Mouse (Mus musculus) gastrocnemius, adult 18-20 months (tissue): ENCODE data around the gene Tbc1d22b. TPM values are rescaled to one million over a fixed set of nuclear protein-coding genes. Genes with fewer than 3 reads are reported as not detected.

Experiments
- DNase-seq: peaks from one replicate; pipeline ENCODE4 v3.0.0; 2021; ENCODE audit warnings: low spot score
- total RNA-seq, 2 experiments: library from RNA; stranded (reverse); gene quantifications; 2 replicates each; pipeline ENCODE4 v1.2.3; 2021

The Tbc1d22b gene
- total RNA-seq, 2 experiments from 2014 or later, result 9.2 to 10.7 TPM

GRCm38 (mm10) chr17:29540426-29540825, 9.2 kb upstream of the Tbc1d22b start:
- DNase-seq, result no peak

- DNase-seq, result peak; percentile 88
Measured at GRCm38 (mm10) chr17:29541419-29541818, 8.2 kb upstream of the Tbc1d22b start.

GRCm38 (mm10) chr17:29542831-29543690, 6.5 kb upstream of the Tbc1d22b start:
- DNase-seq, result no peak

- no peak for DNase-seq
Measured at GRCm38 (mm10) chr17:29544064-29544463, 5.5 kb upstream of the Tbc1d22b start.

- DNase-seq, result no peak
Measured at GRCm38 (mm10) chr17:29545241-29545640, 4.3 kb upstream of the Tbc1d22b start.

GRCm38 (mm10) chr17:29548494-29548893, 1.1 kb upstream of the Tbc1d22b start:
- DNase-seq, result no peak

GRCm38 (mm10) chr17:29548994-29549393, 591 bp upstream of the Tbc1d22b start:
- DNase-seq, result no peak

- no peak for DNase-seq
Measured at GRCm38 (mm10) chr17:29551019-29551418, 1.4 kb downstream of the Tbc1d22b start.

GRCm38 (mm10) chr17:29552162-29552732, 2.7 kb downstream of the Tbc1d22b start, which contains the start of gene Tmem217:
Gene Tmem217, minus strand, starts transcription at chr17:29552385.
- no peak for DNase-seq

- no peak for DNase-seq
Measured at GRCm38 (mm10) chr17:29554176-29554575, 4.6 kb downstream of the Tbc1d22b start.

GRCm38 (mm10) chr17:29556456-29556855, 6.9 kb downstream of the Tbc1d22b start:
- no peak for DNase-seq

- DNase-seq, result no peak
Measured at GRCm38 (mm10) chr17:29556893-29557292, 7.3 kb downstream of the Tbc1d22b start.

GRCm38 (mm10) chr17:29558476-29558875, 8.9 kb downstream of the Tbc1d22b start:
- no peak for DNase-seq

GRCm38 (mm10) chr17:29565521-29565920, 15.9 kb downstream of the Tbc1d22b start:
- no peak for DNase-seq

GRCm38 (mm10) chr17:29568435-29568834, 18.9 kb downstream of the Tbc1d22b start:
- no peak for DNase-seq

GRCm38 (mm10) chr17:29569831-29570230, 20.2 kb downstream of the Tbc1d22b start:
- DNase-seq, result no peak

GRCm38 (mm10) chr17:29579579-29580126, 30.1 kb downstream of the Tbc1d22b start:
- no peak for DNase-seq

- DNase-seq, result no peak
Measured at GRCm38 (mm10) chr17:29583569-29583968, 34.0 kb downstream of the Tbc1d22b start.

- DNase-seq, result no peak
Measured at GRCm38 (mm10) chr17:29584306-29584705, 34.7 kb downstream of the Tbc1d22b start.

GRCm38 (mm10) chr17:29584737-29585136, 35.2 kb downstream of the Tbc1d22b start:
- DNase-seq, result no peak

GRCm38 (mm10) chr17:29585446-29585845, 35.9 kb downstream of the Tbc1d22b start:
- DNase-seq, result no peak

GRCm38 (mm10) chr17:29586921-29587320, 37.3 kb downstream of the Tbc1d22b start:
- DNase-seq, result no peak
